Mouse (Mus musculus): ENCODE data around the gene Rarb. TPM values are rescaled to one million over a fixed set of nuclear protein-coding genes. Genes with fewer than 3 reads are reported as not detected.

Rarb gene
- total and polyA plus RNA-seq, 3 experiments = 0.11 TPM; not detected in 2

- no peak for DNase-seq (ENCODE audit: low spot score)
- H3K9me3 ChIP-seq (replicated peaks) = no peaks in the 10 kb centered on the region
- H3K4me1 ChIP-seq (ENCODE audit: insufficient read depth, low read depth, low read length) = no peaks in the 10 kb centered on the region
- TF ChIP-seq CTCF (IDR thresholded peaks at IDR 0.05; ENCODE audit: low read depth, low read length) = no peak
- no peak for TF ChIP-seq GATA1 (IDR thresholded peaks at IDR 0.05; ENCODE audit: borderline replicate concordance, low read length)
- no peak for TF ChIP-seq POLR2AphosphoS5 (IDR thresholded peaks at IDR 0.05; ENCODE audit: insufficient replicate concordance, low read depth, low read length)
- no peak for TF ChIP-seq GATA2 (IDR thresholded peaks at IDR 0.05; ENCODE audit: borderline replicate concordance, low read depth, low read length)
- no peak for TF ChIP-seq TAL1 (conservative IDR thresholded peaks at IDR 0.05; ENCODE audit: low read depth, low read length)
- H3K36me3 ChIP-seq (replicated peaks) = no peaks in the 10 kb centered on the region
- no peak for ATAC-seq (ENCODE audit: extremely low read depth, insufficient number of reproducible peaks, low FRiP score, poor library complexity, severe bottlenecking)
- no peaks in the 10 kb centered on the region for H3K27me3 ChIP-seq (ENCODE audit: insufficient read depth, low read length)
- H3K4me3 ChIP-seq (ENCODE audit: low read depth, low read length) = no peak overlapping the region
Observed at GRCm38 (mm10) chr14:16806155-16806554, 12.8 kb downstream of the Rarb start.

GRCm38 (mm10) chr14:16790161-16790560 lies 28.8 kb downstream of the Rarb start:
- DNase-seq (ENCODE audit: low spot score) (no peak), ATAC-seq (ENCODE audit: extremely low read depth, insufficient number of reproducible peaks, low FRiP score, poor library complexity, severe bottlenecking) (no peak)
- Histone ChIP-seq H3K4me1 (ENCODE audit: insufficient read depth, low read depth, low read length) (no peaks in the 10 kb centered on the region), H3K4me3 (ENCODE audit: low read depth, low read length) (no peak overlapping the region), H3K36me3 (replicated peaks) (no peaks in the 10 kb centered on the region), H3K9me3 (replicated peaks) (no peaks in the 10 kb centered on the region), H3K27me3 (ENCODE audit: insufficient read depth, low read length) (no peaks in the 10 kb centered on the region)
- TF ChIP-seq TAL1 (conservative IDR thresholded peaks at IDR 0.05; ENCODE audit: low read depth, low read length) (no peak), POLR2AphosphoS5 (IDR thresholded peaks at IDR 0.05; ENCODE audit: insufficient replicate concordance, low read depth, low read length) (no peak), GATA2 (IDR thresholded peaks at IDR 0.05; ENCODE audit: borderline replicate concordance, low read depth, low read length) (no peak), CTCF (IDR thresholded peaks at IDR 0.05; ENCODE audit: low read depth, low read length) (no peak), GATA1 (IDR thresholded peaks at IDR 0.05; ENCODE audit: borderline replicate concordance, low read length) (no peak)

DNA sequence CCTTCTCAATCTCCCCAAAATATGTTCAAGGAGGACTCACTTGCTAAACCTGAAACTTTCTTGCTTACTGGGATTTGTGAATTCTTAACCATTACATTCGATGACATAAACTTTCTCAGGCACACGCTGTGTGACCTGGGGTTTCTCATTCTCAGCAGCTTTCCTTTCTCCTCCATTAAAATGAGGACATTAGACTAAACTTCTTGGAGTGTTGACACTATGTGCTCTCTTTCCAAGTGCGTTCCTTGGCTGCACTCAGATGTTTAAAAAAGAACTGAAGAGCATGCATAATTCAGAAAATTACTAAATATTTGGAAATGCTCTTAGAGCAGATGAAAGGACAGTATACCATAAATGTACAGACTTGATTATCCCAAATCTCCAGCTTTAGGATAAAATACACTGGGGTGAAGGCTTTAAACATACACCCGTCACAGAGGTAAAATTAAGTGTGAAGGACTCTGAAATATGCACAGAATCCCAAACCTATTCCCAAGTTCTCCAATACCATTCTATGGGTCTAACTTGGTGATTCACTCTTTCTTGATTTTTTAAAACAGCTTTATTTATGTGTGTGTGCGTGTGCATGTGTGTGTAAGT lies 36.9 kb downstream of the Rarb start:
- H3K4me1 ChIP-seq (ENCODE audit: insufficient read depth, low read depth, low read length) = no peaks in the 10 kb centered on the region
- H3K9me3 ChIP-seq (replicated peaks) = no peaks in the 10 kb centered on the region
- no peak overlapping the region for H3K4me3 ChIP-seq (ENCODE audit: low read depth, low read length)
- H3K36me3 ChIP-seq (replicated peaks) = no peaks in the 10 kb centered on the region
- no peak for DNase-seq (ENCODE audit: low spot score)
- no peak for TF ChIP-seq TAL1 (conservative IDR thresholded peaks at IDR 0.05; ENCODE audit: low read depth, low read length)
- no peak for TF ChIP-seq POLR2AphosphoS5 (IDR thresholded peaks at IDR 0.05; ENCODE audit: insufficient replicate concordance, low read depth, low read length)
- no peak for TF ChIP-seq GATA2 (IDR thresholded peaks at IDR 0.05; ENCODE audit: borderline replicate concordance, low read depth, low read length)
- TF ChIP-seq GATA1 (IDR thresholded peaks at IDR 0.05; ENCODE audit: borderline replicate concordance, low read length) = no peak
- no peak for TF ChIP-seq CTCF (IDR thresholded peaks at IDR 0.05; ENCODE audit: low read depth, low read length)
- no peak for ATAC-seq (ENCODE audit: extremely low read depth, insufficient number of reproducible peaks, low FRiP score, poor library complexity, severe bottlenecking)
- no peaks in the 10 kb centered on the region for H3K27me3 ChIP-seq (ENCODE audit: insufficient read depth, low read length)

DNA sequence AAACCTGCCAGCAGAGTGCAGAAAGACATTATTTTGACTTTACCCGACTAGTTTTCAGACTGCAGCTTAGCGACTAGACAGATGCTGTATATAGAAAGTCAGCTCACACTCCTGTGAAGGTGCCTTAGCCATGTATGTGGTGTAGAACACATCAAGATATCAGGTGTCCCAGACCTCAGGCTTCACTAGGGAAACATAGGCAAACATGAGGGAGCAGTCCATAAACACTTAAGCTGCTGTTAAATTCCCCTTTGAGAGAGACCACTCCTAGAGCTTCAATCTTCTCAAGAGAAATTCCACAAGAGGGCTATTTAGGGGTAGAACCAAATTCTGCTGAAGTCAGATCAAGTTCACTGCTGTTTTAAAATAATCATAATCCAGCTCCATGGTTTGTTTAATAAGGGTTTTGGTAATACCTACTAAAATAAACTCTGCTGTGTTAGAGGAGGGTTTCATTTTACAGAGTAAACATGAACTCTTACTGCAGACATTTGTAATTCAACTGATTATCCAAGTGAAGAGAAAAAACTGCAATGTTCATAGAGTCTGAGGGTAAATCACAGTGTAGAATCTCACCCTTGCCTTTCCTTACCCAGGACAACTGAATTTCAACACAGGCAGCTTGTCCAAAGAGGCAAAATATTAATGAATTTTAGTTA lies 42.1 kb downstream of the Rarb start:
- no peaks in the 10 kb centered on the region for H3K36me3 ChIP-seq (replicated peaks)
- TF ChIP-seq POLR2AphosphoS5 (IDR thresholded peaks at IDR 0.05; ENCODE audit: insufficient replicate concordance, low read depth, low read length) (no peak), GATA2 (IDR thresholded peaks at IDR 0.05; ENCODE audit: borderline replicate concordance, low read depth, low read length) (no peak), CTCF (IDR thresholded peaks at IDR 0.05; ENCODE audit: low read depth, low read length) (no peak), TAL1 (conservative IDR thresholded peaks at IDR 0.05; ENCODE audit: low read depth, low read length) (no peak), GATA1 (IDR thresholded peaks at IDR 0.05; ENCODE audit: borderline replicate concordance, low read length) (no peak)
- no peaks in the 10 kb centered on the region; the same call in 1 of the 2 replicates for H3K27me3 ChIP-seq (ENCODE audit: insufficient read depth, low read length)
- no peak overlapping the region for H3K4me3 ChIP-seq (ENCODE audit: low read depth, low read length)
- ATAC-seq (ENCODE audit: extremely low read depth, insufficient number of reproducible peaks, low FRiP score, poor library complexity, severe bottlenecking) (no peak), DNase-seq (ENCODE audit: low spot score) (no peak)
- no peaks in the 10 kb centered on the region for H3K4me1 ChIP-seq (ENCODE audit: insufficient read depth, low read depth, low read length)
- no peaks in the 10 kb centered on the region for H3K9me3 ChIP-seq (replicated peaks)

- TF ChIP-seq CTCF (IDR thresholded peaks at IDR 0.05; ENCODE audit: low read depth, low read length) = no peak
- TF ChIP-seq GATA2 (IDR thresholded peaks at IDR 0.05; ENCODE audit: borderline replicate concordance, low read depth, low read length) = no peak
- no peak for TF ChIP-seq POLR2AphosphoS5 (IDR thresholded peaks at IDR 0.05; ENCODE audit: insufficient replicate concordance, low read depth, low read length)
- no peak for TF ChIP-seq GATA1 (IDR thresholded peaks at IDR 0.05; ENCODE audit: borderline replicate concordance, low read length)
- TF ChIP-seq TAL1 (conservative IDR thresholded peaks at IDR 0.05; ENCODE audit: low read depth, low read length) = no peak
- no peak for DNase-seq (ENCODE audit: low spot score)
Observed at GRCm38 (mm10) chr14:16772927-16773326, 46.0 kb downstream of the Rarb start.

DNA sequence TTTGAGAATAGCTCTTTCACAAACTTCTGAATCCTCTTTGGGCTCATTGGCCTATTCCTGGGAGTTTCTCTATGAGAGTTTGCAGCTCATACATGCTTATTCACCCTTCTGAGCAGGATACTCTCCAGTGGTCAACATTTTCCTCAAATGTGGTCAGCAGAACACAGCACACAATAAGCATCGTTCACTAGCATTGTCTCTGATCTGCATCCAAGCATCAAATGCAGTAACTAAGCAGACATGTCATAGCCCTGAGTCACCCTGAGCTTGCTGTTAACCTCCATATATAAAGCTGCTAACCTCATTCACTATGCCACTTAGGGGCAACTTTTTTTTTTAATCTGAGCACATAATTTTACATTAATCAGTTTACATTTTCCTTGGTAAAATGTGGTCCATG lies 53.1 kb downstream of the Rarb start:
- ATAC-seq (ENCODE audit: extremely low read depth, insufficient number of reproducible peaks, low FRiP score, poor library complexity, severe bottlenecking) (no peak), DNase-seq (ENCODE audit: low spot score) (no peak)
- H3K9me3 ChIP-seq (replicated peaks) = no peaks in the 10 kb centered on the region
- TF ChIP-seq CTCF (IDR thresholded peaks at IDR 0.05; ENCODE audit: low read depth, low read length) = no peak
- no peak for TF ChIP-seq GATA1 (IDR thresholded peaks at IDR 0.05; ENCODE audit: borderline replicate concordance, low read length)
- no peak for TF ChIP-seq TAL1 (conservative IDR thresholded peaks at IDR 0.05; ENCODE audit: low read depth, low read length)
- TF ChIP-seq POLR2AphosphoS5 (IDR thresholded peaks at IDR 0.05; ENCODE audit: insufficient replicate concordance, low read depth, low read length) = no peak
- no peak for TF ChIP-seq GATA2 (IDR thresholded peaks at IDR 0.05; ENCODE audit: borderline replicate concordance, low read depth, low read length)
- no peaks in the 10 kb centered on the region for H3K4me1 ChIP-seq (ENCODE audit: insufficient read depth, low read depth, low read length)
- no peak overlapping the region for H3K4me3 ChIP-seq (ENCODE audit: low read depth, low read length)
- no peaks in the 10 kb centered on the region for H3K36me3 ChIP-seq (replicated peaks)
- no peaks in the 10 kb centered on the region for H3K27me3 ChIP-seq (ENCODE audit: insufficient read depth, low read length)

More at GRCm38 (mm10) chr14:16772927-16773326, 46.0 kb downstream of the Rarb start:
- no peaks in the 10 kb centered on the region; the same call in 1 of the 2 replicates for H3K27me3 ChIP-seq (ENCODE audit: insufficient read depth, low read length)
- ATAC-seq (ENCODE audit: extremely low read depth, insufficient number of reproducible peaks, low FRiP score, poor library complexity, severe bottlenecking) = no peak
- H3K36me3 ChIP-seq (replicated peaks) = no peaks in the 10 kb centered on the region
- H3K4me3 ChIP-seq (ENCODE audit: low read depth, low read length) = no peak overlapping the region
- no peaks in the 10 kb centered on the region for H3K9me3 ChIP-seq (replicated peaks)
- no peaks in the 10 kb centered on the region for H3K4me1 ChIP-seq (ENCODE audit: insufficient read depth, low read depth, low read length)
